Mouse (Mus musculus): ENCODE results near the gene Ccnd3.

DNA sequence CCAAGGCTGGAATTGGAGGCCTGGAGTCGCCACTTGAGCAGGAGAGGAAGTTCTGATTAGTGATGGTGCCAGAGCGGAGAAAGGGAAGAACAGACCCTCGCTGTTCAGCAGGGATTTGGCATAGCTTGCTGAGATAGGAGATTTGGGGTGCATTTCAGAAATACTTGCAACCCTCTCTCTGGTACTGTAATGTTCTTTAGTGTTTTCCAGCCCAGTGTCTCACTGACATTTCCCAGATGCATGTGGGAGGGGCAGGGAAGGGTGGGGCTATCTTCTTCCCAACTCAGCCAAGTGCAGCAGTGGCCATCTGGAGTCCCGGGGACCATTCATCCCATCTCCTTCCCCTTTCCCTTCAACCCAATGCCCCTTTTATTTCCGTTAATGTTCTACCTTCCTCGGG, 54.9 kb downstream of the Ccnd3 start:
- TF ChIP-seq ETS1 (IDR thresholded peaks at IDR 0.05; ENCODE audit: low read depth, low read length) (no peak), TBP (IDR thresholded peaks at IDR 0.05; ENCODE audit: low read depth, low read length) (no peak)

Measured in MEL (cell line).